Mouse (Mus musculus) T-helper 1 cell (primary cell): ENCODE data around the gene Rack1.
"Not testable (repeated sequence)": the region's sequence is repeated elsewhere in the genome, so short reads cannot be mapped to it uniquely, and the experiment has no call there.

Experiments
- in situ Hi-C: fragments of 300-600 bp; cut with MboI, MseI; formaldehyde crosslinking; loops from one replicate; pipeline ENCODE4 v1.15.1; 2025; ENCODE audit warnings: high pct_unique_total_duplicates

The Rack1 gene

GRCm38 (mm10) chr11:48816800-48817665 lies 16.9 kb downstream of the Rack1 start, which contains the start of gene Trim41:
TSS of gene Trim41 (minus strand) at chr11:48817353.
- in situ Hi-C loops, result no loop called here

GRCm38 (mm10) chr11:48817794-48818193 lies 17.7 kb downstream of the Rack1 start:
- in situ Hi-C loops, result no loop called here

- in situ Hi-C loops, result no loop called here
Measured at GRCm38 (mm10) chr11:48818346-48818745, 18.2 kb downstream of the Rack1 start.

GRCm38 (mm10) chr11:48819614-48820307 lies 19.6 kb downstream of the Rack1 start:
- in situ Hi-C loops, result no loop called here

GRCm38 (mm10) chr11:48820308-48820674 lies 20.2 kb downstream of the Rack1 start:
- in situ Hi-C loops, result no loop called here

GRCm38 (mm10) chr11:48821299-48821698 lies 21.2 kb downstream of the Rack1 start:
- in situ Hi-C loops, result not testable (repeated sequence)

GRCm38 (mm10) chr11:48822768-48823512 lies 22.8 kb downstream of the Rack1 start:
- in situ Hi-C loops, result no loop called here

GRCm38 (mm10) chr11:48823536-48823972 lies 23.4 kb downstream of the Rack1 start:
- in situ Hi-C loops, result no loop called here

GRCm38 (mm10) chr11:48824311-48824830 lies 24.2 kb downstream of the Rack1 start:
- in situ Hi-C loops, result no loop called here

GRCm38 (mm10) chr11:48825979-48826751 lies 26.0 kb downstream of the Rack1 start, which contains the start of the genes Trim7 and Gm12184:
TSS of gene Trim7 (plus strand) at chr11:48826140.
TSS of gene Gm12184 (minus strand) at chr11:48826655.
- in situ Hi-C loops, result not testable (repeated sequence)

- in situ Hi-C loops, result no loop called here
Measured at GRCm38 (mm10) chr11:48826752-48827096, 26.6 kb downstream of the Rack1 start.

- in situ Hi-C loops, result no loop called here
Measured at GRCm38 (mm10) chr11:48827926-48828325, 27.8 kb downstream of the Rack1 start.

- in situ Hi-C loops, result no loop called here
Measured at GRCm38 (mm10) chr11:48830279-48830678, 30.1 kb downstream of the Rack1 start.

- in situ Hi-C loops, result no loop called here
Measured at GRCm38 (mm10) chr11:48831273-48831672, 31.1 kb downstream of the Rack1 start.

- in situ Hi-C loops, result no loop called here
Measured at GRCm38 (mm10) chr11:48833078-48833730, 33.1 kb downstream of the Rack1 start.

GRCm38 (mm10) chr11:48833731-48834639 lies 33.9 kb downstream of the Rack1 start:
- in situ Hi-C loops, result no loop called here

- in situ Hi-C loops, result no loop called here
Measured at GRCm38 (mm10) chr11:48835923-48836322, 35.8 kb downstream of the Rack1 start.

GRCm38 (mm10) chr11:48836990-48837309 lies 36.8 kb downstream of the Rack1 start:
- in situ Hi-C loops, result no loop called here
